ENCODE assay signal across 8 mouse cellular contexts in the genomic region with DNA sequence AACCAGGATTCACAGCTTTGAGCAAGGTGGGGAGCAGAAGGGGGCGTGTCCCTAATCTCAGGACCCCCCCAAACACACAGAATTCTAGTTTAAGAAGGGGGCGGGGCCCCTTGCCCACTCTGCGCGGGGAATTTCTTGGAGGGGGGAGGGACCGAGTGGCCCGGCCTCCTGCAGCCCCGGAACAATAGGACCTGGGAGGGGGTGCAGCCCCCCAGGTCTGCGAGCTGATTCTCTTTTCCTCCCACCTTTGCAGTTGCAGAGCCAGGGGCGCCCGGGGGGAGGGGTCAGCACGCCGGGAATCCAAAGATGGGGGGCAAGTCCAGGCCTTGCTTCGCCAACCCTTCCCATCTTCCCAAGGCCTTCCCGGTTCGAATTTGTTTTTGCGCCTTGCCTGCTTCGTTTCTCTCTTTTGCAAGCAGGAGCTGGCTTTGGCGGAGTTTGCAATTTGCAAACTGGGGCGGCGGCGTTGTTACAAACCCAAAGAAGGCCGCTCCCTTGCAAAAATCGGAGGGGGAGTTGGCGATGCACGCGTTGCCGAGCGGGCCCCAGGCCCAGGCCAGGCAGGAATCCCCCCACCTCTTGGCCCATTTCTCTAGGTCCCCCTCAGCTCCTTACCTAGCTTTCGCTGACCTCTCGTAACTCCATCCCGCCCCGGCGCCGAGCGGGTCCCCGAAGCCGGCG. TPM values are rescaled to one million over a fixed set of nuclear protein-coding genes. Genes with fewer than 3 reads are reported as not detected.
A peak's percentile ranks its signal among the peaks of the same experiment; 100 is the strongest.
DNase-seq lines count a peak whose midpoint lies in the region; ATAC-seq and TF ChIP-seq lines count a peak whose summit lies in the region.

No protein-coding gene starts in this region.

- H3K27ac ChIP-seq in heart, embryonic 16.5 days (ENCODE audit: low read length): peak overlapping the region; percentile 98
- peak overlapping the region; percentile 99 for H3K27ac ChIP-seq in lung, embryonic 14.5 days (ENCODE audit: low read depth)

- peak overlapping the region; percentile 97 for H3K9ac ChIP-seq in heart, embryonic 16.5 days (ENCODE audit: low read length)
- H3K9ac ChIP-seq in lung, embryonic 14.5 days: peak overlapping the region; percentile 88

- H3K36me3 ChIP-seq in heart, embryonic 16.5 days (ENCODE audit: control insufficient read depth, insufficient read depth): peaks cover 31% of the 10 kb centered on the region
- H3K36me3 ChIP-seq in lung, embryonic 14.5 days (ENCODE audit: insufficient read depth): peaks cover 33% of the 10 kb centered on the region

- peaks cover 17% of the 10 kb centered on the region for H3K4me1 ChIP-seq in heart, embryonic 16.5 days (ENCODE audit: control insufficient read depth, insufficient read depth, low read length)
- H3K4me1 ChIP-seq in lung, embryonic 14.5 days (ENCODE audit: insufficient read depth): 0 out of 2 replicates have a peak, but pooled peaks cover 3% of the 10 kb centered on the region

- peak overlapping the region; percentile 98 for H3K4me2 ChIP-seq in heart, embryonic 16.5 days (ENCODE audit: low read depth, low read length)
- peak overlapping the region; percentile 88 for H3K4me2 ChIP-seq in lung, embryonic 14.5 days

- DNase-seq in 3134 (ENCODE audit: extremely low read depth, insufficient read length, low spot score): peak; percentile 67
- peak; percentile 16 to 21 for DNase-seq in CD8-positive naive resting alpha-beta T cell, adult 2 months (ENCODE audit: low read depth in 2 of 2, low spot score in 2 of 2)
- peak; percentile 64 to 67 for DNase-seq in cerebellum, postnatal 25 days
- DNase-seq in kidney, postnatal 25 days: peak; percentile 32 to 68
- DNase-seq in lung, embryonic 14.5 days: peak; percentile 43
- peak; percentile 64 for DNase-seq in right cerebral cortex, adult 18-20 months

- no peaks in the 10 kb centered on the region for H3K27me3 ChIP-seq in heart, embryonic 16.5 days (ENCODE audit: control insufficient read depth, insufficient read depth, low read length)
- H3K27me3 ChIP-seq in lung, embryonic 14.5 days (ENCODE audit: insufficient read depth, low read length): no peaks in the 10 kb centered on the region

- no peak for ATAC-seq in heart, embryonic 16.5 days (replicated peaks; ENCODE audit: extremely low read depth, insufficient read depth, low FRiP score)
- no peak for ATAC-seq in lung, embryonic 14.5 days (ENCODE audit: insufficient read depth)
- no peak for ATAC-seq in megakaryocyte progenitor cell, adult 5-6 weeks (replicated peaks; ENCODE audit: poor library complexity)

- no peaks in the 10 kb centered on the region for H3K9me3 ChIP-seq in heart, embryonic 16.5 days (replicated peaks; ENCODE audit: control insufficient read depth, low read length)
- no peaks in the 10 kb centered on the region for H3K9me3 ChIP-seq in lung, embryonic 14.5 days (ENCODE audit: low read depth, low read length)

- TF ChIP-seq CTCF in lung, embryonic 14.5 days (IDR thresholded peaks at IDR 0.05; ENCODE audit: low read depth): no peak

- peak overlapping the region; percentile 96 for H3K4me3 ChIP-seq in heart, embryonic 16.5 days (ENCODE audit: low read length)
- H3K4me3 ChIP-seq in lung, embryonic 14.5 days (ENCODE audit: low read depth, low read length): peak overlapping the region; percentile 90

- WGBS in heart, embryonic 16.5 days: under 1% methylated on average over 38 of the region's 38 CpGs
- WGBS in lung, embryonic 14.5 days: 1% methylated on average over 37 of the region's 38 CpGs

RNA-seq across cellular contexts. Expression of a gene that starts 0.4 kb away (rescaled TPM):
- polyA plus RNA-seq in heart, embryonic 16.5 days (2015; fragmentation: Nextera tagmentation; extraction: Ambion mirVana): 5.6 and 7.3 TPM in 2 replicates
- 14.2 and 16.2 TPM in 2 replicates for polyA plus RNA-seq in lung, embryonic 14.5 days (2014; fragmentation: Nextera tagmentation; extraction: Ambion mirVana)
- total RNA-seq in megakaryocyte progenitor cell, adult 5-6 weeks (2015): 20.5 and 21.7 TPM in 2 replicates
- 2.8 and 4.0 TPM in 2 replicates for total RNA-seq in megakaryocyte progenitor cell, adult 5-6 weeks (2017)

RNA-seq across cellular contexts. Expression of a gene that starts 9.9 kb away (rescaled TPM):
- 53.8 and 55.9 TPM in 2 replicates for polyA plus RNA-seq in heart, embryonic 16.5 days (2015; fragmentation: Nextera tagmentation; extraction: Ambion mirVana)
- polyA plus RNA-seq in lung, embryonic 14.5 days (2014; fragmentation: Nextera tagmentation; extraction: Ambion mirVana): 68.6 and 71.9 TPM in 2 replicates
- total RNA-seq in megakaryocyte progenitor cell, adult 5-6 weeks (2015): 39.7 and 45.0 TPM in 2 replicates
- 46.8 and 49.2 TPM in 2 replicates for total RNA-seq in megakaryocyte progenitor cell, adult 5-6 weeks (2017)

RNA-seq across cellular contexts. Expression of a gene that starts 10.2 kb away (rescaled TPM):
- polyA plus RNA-seq in heart, embryonic 16.5 days (2015; fragmentation: Nextera tagmentation; extraction: Ambion mirVana): 12.9 and 16.6 TPM in 2 replicates
- polyA plus RNA-seq in lung, embryonic 14.5 days (2014; fragmentation: Nextera tagmentation; extraction: Ambion mirVana): 18.1 and 19.2 TPM in 2 replicates
- 2.6 and 4.7 TPM in 2 replicates for total RNA-seq in megakaryocyte progenitor cell, adult 5-6 weeks (2015)
- 3.0 and 4.2 TPM in 2 replicates for total RNA-seq in megakaryocyte progenitor cell, adult 5-6 weeks (2017)

RNA-seq across cellular contexts. Expression of a gene that starts 34.6 kb away (rescaled TPM):
- 74.8 and 85.0 TPM in 2 replicates for polyA plus RNA-seq in heart, embryonic 16.5 days (2015; fragmentation: Nextera tagmentation; extraction: Ambion mirVana)
- polyA plus RNA-seq in lung, embryonic 14.5 days (2014; fragmentation: Nextera tagmentation; extraction: Ambion mirVana): 46.2 and 46.5 TPM in 2 replicates
- total RNA-seq in megakaryocyte progenitor cell, adult 5-6 weeks (2015): 4.8 and 6.1 TPM in 2 replicates
- 1.1 TPM in 1 of 2 replicates, not detected in the other for total RNA-seq in megakaryocyte progenitor cell, adult 5-6 weeks (2017)

RNA-seq across cellular contexts. Expression of a gene that starts 36.2 kb away (rescaled TPM):
- 22.7 and 26.4 TPM in 2 replicates for polyA plus RNA-seq in heart, embryonic 16.5 days (2015; fragmentation: Nextera tagmentation; extraction: Ambion mirVana)
- 45.9 and 53.6 TPM in 2 replicates for polyA plus RNA-seq in lung, embryonic 14.5 days (2014; fragmentation: Nextera tagmentation; extraction: Ambion mirVana)
- total RNA-seq in megakaryocyte progenitor cell, adult 5-6 weeks (2015): 19.5 and 21.9 TPM in 2 replicates
- total RNA-seq in megakaryocyte progenitor cell, adult 5-6 weeks (2017): 8.7 and 11.2 TPM in 2 replicates
